Mouse (Mus musculus): ENCODE measurements at regions not wholly inside any gene's neighbourhood (a gene's known extent, or its start where the extent isn't known, plus 50 kb on each side); places are given as distances from the start of the nearest gene placed in this dataset.

DNA sequence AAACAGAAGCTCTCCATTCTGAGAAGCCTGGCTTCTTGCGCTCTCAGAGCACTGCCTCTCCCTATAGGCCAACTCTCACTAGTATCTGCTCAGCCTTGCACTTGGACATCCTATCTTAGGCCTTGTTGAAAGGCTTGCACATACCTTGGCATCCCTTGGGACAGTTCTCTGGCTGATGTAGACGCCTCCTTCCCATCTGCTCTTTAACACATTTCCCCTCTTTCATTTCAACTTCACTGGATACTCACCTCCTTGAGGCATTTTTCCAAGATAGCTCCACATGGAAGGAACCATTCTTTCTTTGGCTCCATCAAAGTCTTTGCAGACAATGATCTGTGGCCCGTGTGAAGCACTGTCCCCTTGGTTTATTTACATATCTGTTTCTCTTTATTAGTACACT is 285.0 kb downstream of the Rnf144a start:
- 77% methylated on average over 3 of the region's 3 CpGs for WGBS
- no peak for ATAC-seq (replicated peaks; ENCODE audit: low FRiP score)
- no peaks in the 10 kb centered on the region for H3K4me1 ChIP-seq

DNA sequence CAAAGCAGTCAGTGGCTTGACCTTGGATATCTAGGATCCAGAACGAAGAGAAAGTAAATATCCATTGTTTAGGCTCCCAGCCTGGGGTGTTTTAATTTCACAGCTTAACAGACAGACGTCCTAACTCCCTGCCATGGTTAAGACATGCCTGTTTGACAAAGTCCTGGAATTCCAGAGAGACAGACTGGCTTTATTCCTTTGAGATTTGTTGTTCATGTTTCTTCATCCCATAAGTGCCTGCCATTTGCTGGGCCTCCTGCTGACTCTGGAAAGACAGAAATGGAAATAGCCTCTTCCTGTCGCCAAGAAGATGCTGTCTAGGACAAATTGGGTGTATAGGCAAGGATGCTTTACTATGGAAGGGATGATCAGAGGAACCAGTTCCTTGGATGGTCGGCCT is 285.5 kb downstream of the Rnf144a start:
- no peaks in the 10 kb centered on the region for H3K36me3 ChIP-seq
- H3K4me3 ChIP-seq (replicated peaks) = no peak overlapping the region
- no peaks in the 10 kb centered on the region for H3K27me3 ChIP-seq
- no peak for ATAC-seq (replicated peaks; ENCODE audit: low FRiP score)
- H3K9me3 ChIP-seq (replicated peaks) = no peaks in the 10 kb centered on the region
- H3K9ac ChIP-seq = no peak overlapping the region
- no peak overlapping the region for H3K4me2 ChIP-seq
- no peaks in the 10 kb centered on the region for H3K4me1 ChIP-seq
- no peak overlapping the region for H3K27ac ChIP-seq
- WGBS = 56% methylated on average over 4 of the region's 4 CpGs

More for the DNA sequence above, 285.0 kb downstream of the Rnf144a start:
- Histone ChIP-seq H3K9ac (no peak overlapping the region), H3K27ac (no peak overlapping the region), H3K27me3 (no peaks in the 10 kb centered on the region), H3K4me2 (no peak overlapping the region), H3K9me3 (replicated peaks) (no peaks in the 10 kb centered on the region), H3K4me3 (replicated peaks) (no peak overlapping the region), H3K36me3 (no peaks in the 10 kb centered on the region)

DNA sequence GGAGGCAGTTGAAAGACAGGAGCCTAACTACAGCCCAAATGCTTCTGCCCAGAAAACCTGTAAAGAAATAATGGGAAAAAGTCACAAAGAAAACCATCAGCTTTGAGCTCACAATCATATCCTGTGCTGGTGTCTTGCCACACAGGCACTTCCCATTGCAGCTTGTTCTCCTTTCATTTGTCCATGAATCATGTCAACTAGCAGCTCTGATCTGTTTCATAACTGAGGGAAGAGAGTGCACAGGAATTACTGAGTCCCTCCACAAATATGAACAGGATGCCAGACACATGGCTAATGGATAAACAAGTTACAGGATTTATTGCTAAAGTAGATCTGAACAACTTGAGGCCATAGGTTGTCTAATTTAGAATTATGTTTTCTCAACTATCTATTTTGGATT is 286.2 kb downstream of the Rnf144a start:
- Histone ChIP-seq H3K9me3 (replicated peaks) (no peaks in the 10 kb centered on the region), H3K4me2 (no peak overlapping the region), H3K9ac (no peak overlapping the region), H3K4me1 (no peaks in the 10 kb centered on the region), H3K36me3 (no peaks in the 10 kb centered on the region), H3K27ac (no peak overlapping the region), H3K27me3 (no peaks in the 10 kb centered on the region), H3K4me3 (replicated peaks) (no peak overlapping the region)
- no peak for ATAC-seq (replicated peaks; ENCODE audit: low FRiP score)

DNA sequence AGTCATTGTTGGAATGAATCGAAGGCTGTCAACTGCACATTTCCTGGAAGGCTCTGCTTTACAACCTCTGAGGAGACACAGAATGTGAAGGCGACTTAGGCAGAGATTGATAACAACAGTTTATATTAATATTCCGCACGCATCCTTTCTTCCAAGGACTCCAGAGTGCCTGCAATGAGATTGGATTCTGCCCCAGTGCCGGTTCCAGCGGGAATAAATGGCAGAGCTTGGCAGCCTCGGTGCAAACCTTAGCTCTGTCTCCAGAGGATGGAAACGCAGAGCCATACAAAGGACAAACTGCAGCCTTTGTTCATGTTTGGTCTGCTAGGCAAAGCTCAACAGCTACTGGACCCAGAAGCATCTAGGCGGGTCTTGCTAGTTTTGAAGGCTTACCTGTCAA is 288.8 kb downstream of the Rnf144a start:
- Histone ChIP-seq H3K9ac (no peak overlapping the region), H3K27me3 (no peaks in the 10 kb centered on the region), H3K36me3 (no peaks in the 10 kb centered on the region), H3K4me2 (no peak overlapping the region), H3K9me3 (replicated peaks) (no peaks in the 10 kb centered on the region), H3K4me3 (replicated peaks) (no peak overlapping the region), H3K27ac (no peak overlapping the region), H3K4me1 (no peaks in the 10 kb centered on the region)
- WGBS = 90% methylated on average over 9 of the region's 9 CpGs
- no peak for ATAC-seq (replicated peaks; ENCODE audit: low FRiP score)

GRCm38 (mm10) chr12:26124211-26124610 is 290.8 kb downstream of the Rnf144a start:
- H3K27ac ChIP-seq = no peak overlapping the region
- 88% methylated on average over 2 of the region's 2 CpGs for WGBS

GRCm38 (mm10) chr12:26115339-26115912 is 299.6 kb downstream of the Rnf144a start:
- no peak overlapping the region for H3K9ac ChIP-seq
- H3K9me3 ChIP-seq (replicated peaks) = no peaks in the 10 kb centered on the region
- H3K36me3 ChIP-seq = no peaks in the 10 kb centered on the region
- ATAC-seq (replicated peaks; ENCODE audit: low FRiP score) = no peak
- no peak overlapping the region for H3K4me3 ChIP-seq (replicated peaks)
- no peaks in the 10 kb centered on the region for H3K27me3 ChIP-seq
- no peak overlapping the region for H3K27ac ChIP-seq
- no peak overlapping the region for H3K4me2 ChIP-seq
- H3K4me1 ChIP-seq = no peaks in the 10 kb centered on the region
- WGBS = 74% methylated on average over 9 of the region's 9 CpGs

More at GRCm38 (mm10) chr12:26124211-26124610, 290.8 kb downstream of the Rnf144a start:
- ATAC-seq (replicated peaks; ENCODE audit: low FRiP score) = no peak
- Histone ChIP-seq H3K4me1 (no peaks in the 10 kb centered on the region), H3K4me2 (no peak overlapping the region), H3K27me3 (no peaks in the 10 kb centered on the region), H3K9ac (no peak overlapping the region), H3K4me3 (replicated peaks) (no peak overlapping the region), H3K9me3 (replicated peaks) (no peaks in the 10 kb centered on the region), H3K36me3 (no peaks in the 10 kb centered on the region)

DNA sequence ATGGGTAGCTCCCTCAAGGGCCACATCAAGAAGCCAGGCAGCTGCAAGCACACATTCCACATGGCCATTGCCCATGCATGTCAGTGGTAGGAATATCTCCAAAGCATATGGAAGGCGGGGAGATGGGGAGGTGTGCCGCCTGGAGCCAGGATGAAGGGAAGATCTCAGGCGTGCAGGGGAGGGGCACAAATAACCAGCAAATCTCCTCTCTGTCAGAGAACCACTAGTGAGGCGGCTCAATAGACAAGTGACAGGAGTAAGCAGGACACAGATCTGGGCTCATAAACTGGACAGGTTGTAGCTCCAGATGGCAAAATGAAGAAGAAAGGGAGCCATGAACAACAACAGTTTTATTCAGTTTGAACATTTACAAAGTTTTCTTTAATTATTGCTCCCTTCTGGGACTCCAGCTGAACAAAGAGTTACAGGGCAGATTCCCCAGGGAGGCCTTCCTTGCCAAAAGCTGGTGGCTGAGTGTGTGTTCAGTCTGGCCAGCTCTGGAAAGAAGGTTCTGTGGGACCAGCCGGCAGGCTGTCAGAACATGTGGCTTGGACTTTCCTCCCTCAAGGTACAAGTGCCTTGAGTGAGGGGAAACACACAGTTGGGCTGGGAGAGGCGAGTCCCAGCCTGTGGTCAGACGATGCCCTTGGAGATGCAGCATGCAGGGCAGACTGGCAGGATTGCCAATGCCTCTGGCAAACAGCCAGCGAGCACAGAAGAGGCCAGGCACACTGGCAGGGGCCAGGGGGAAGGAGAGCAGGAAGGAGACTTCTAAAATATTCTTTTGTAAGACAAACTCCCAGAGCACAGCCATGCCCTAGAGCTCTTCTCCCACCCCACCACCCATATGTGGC is 302.7 kb downstream of the Rnf144a start:
- no peak for ATAC-seq (replicated peaks; ENCODE audit: low FRiP score)

GRCm38 (mm10) chr12:26109866-26110265 is 305.2 kb downstream of the Rnf144a start:
- H3K4me2 ChIP-seq = no peak overlapping the region

More for the DNA sequence above, 302.7 kb downstream of the Rnf144a start:
- Histone ChIP-seq H3K9ac (no peak overlapping the region), H3K4me1 (no peaks in the 10 kb centered on the region), H3K36me3 (no peaks in the 10 kb centered on the region), H3K9me3 (replicated peaks) (no peaks in the 10 kb centered on the region), H3K27me3 (no peaks in the 10 kb centered on the region), H3K27ac (no peak overlapping the region), H3K4me2 (no peak overlapping the region), H3K4me3 (replicated peaks) (no peak overlapping the region)
- 81% methylated on average over 8 of the region's 8 CpGs for whole genome bisulfite sequencing

GRCm38 (mm10) chr12:26104372-26104771 is 310.7 kb downstream of the Rnf144a start:
- no peak overlapping the region for H3K9ac ChIP-seq

More at GRCm38 (mm10) chr12:26109866-26110265, 305.2 kb downstream of the Rnf144a start:
- no peaks in the 10 kb centered on the region for H3K4me1 ChIP-seq
- no peak for ATAC-seq (replicated peaks; ENCODE audit: low FRiP score)
- WGBS = 86% methylated on average over 6 of the region's 6 CpGs
- no peaks in the 10 kb centered on the region for H3K9me3 ChIP-seq (replicated peaks)
- H3K9ac ChIP-seq = no peak overlapping the region
- no peaks in the 10 kb centered on the region for H3K36me3 ChIP-seq
- no peak overlapping the region for H3K27ac ChIP-seq
- H3K27me3 ChIP-seq = no peaks in the 10 kb centered on the region
- no peak overlapping the region for H3K4me3 ChIP-seq (replicated peaks)

DNA sequence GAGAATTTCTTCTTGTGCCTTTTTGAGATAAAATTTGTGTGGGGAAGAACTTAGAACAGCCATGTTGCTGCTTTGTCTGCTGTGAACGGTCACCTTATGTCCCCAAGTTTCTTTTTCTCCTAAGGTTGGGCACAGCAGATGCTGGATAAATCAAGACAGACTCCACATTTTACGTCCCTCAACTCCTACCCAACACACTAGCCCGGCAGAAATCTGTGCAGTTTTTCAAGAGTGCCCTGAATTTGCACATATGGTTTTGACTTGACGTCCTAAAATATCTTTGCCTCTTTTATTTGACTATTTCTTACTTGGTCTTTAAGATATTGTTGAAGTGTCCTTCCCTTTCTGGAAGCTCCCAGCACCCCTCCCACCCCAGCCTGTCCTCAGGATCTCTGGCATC is 312.7 kb downstream of the Rnf144a start:
- Histone ChIP-seq H3K9me3 (replicated peaks) (no peaks in the 10 kb centered on the region), H3K4me1 (no peaks in the 10 kb centered on the region), H3K27me3 (no peaks in the 10 kb centered on the region), H3K27ac (no peak overlapping the region), H3K9ac (no peak overlapping the region), H3K4me2 (no peak overlapping the region), H3K36me3 (no peaks in the 10 kb centered on the region), H3K4me3 (replicated peaks) (no peak overlapping the region)
- 86% methylated on average over 4 of the region's 4 CpGs for WGBS
- ATAC-seq (replicated peaks; ENCODE audit: low FRiP score) = no peak

More at GRCm38 (mm10) chr12:26104372-26104771, 310.7 kb downstream of the Rnf144a start:
- Histone ChIP-seq H3K4me1 (no peaks in the 10 kb centered on the region), H3K9me3 (replicated peaks) (no peaks in the 10 kb centered on the region), H3K4me2 (no peak overlapping the region), H3K27me3 (no peaks in the 10 kb centered on the region), H3K27ac (no peak overlapping the region), H3K36me3 (no peaks in the 10 kb centered on the region), H3K4me3 (replicated peaks) (no peak overlapping the region)
- 90% methylated on average over 3 of the region's 3 CpGs for WGBS
- ATAC-seq (replicated peaks; ENCODE audit: low FRiP score) = no peak

DNA sequence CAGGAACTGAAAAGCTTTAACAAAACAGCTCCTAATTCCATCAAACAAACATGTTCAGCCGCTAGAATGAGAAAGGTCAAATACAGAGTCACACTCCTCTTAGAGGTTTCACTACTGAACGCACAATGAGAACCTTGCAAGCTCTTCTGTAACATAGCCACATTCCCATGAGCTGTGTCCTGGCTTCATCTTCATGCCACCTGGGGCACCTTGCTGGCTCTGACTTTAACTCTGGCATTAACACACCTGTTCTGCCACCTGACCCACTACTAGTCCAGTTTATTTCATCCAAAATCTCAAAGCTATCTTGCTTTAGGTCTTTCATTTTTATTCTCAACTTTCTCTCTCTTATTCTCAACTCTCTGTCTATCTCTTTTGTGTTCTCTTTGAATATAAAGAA is 314.9 kb downstream of the Rnf144a start:
- Histone ChIP-seq H3K9me3 (replicated peaks) (no peaks in the 10 kb centered on the region), H3K27me3 (no peaks in the 10 kb centered on the region), H3K9ac (no peak overlapping the region), H3K36me3 (no peaks in the 10 kb centered on the region), H3K4me2 (no peak overlapping the region), H3K27ac (no peak overlapping the region), H3K4me1 (no peaks in the 10 kb centered on the region), H3K4me3 (replicated peaks) (no peak overlapping the region)
- no peak for ATAC-seq (replicated peaks; ENCODE audit: low FRiP score)
- WGBS = 62% methylated on average over 2 of the region's 2 CpGs

- H3K4me3 ChIP-seq (replicated peaks) = no peak overlapping the region
- H3K4me1 ChIP-seq = no peaks in the 10 kb centered on the region
- no peak for ATAC-seq (replicated peaks; ENCODE audit: low FRiP score)
- no peaks in the 10 kb centered on the region for H3K27me3 ChIP-seq
- H3K27ac ChIP-seq = no peak overlapping the region
- WGBS = 88% methylated on average over 5 of the region's 5 CpGs
- no peaks in the 10 kb centered on the region for H3K36me3 ChIP-seq
- no peak overlapping the region for H3K4me2 ChIP-seq
- H3K9me3 ChIP-seq (replicated peaks) = no peaks in the 10 kb centered on the region
- no peak overlapping the region for H3K9ac ChIP-seq
These were observed 315.9 kb downstream of the Rnf144a start for GRCm38 (mm10) chr12:26099176-26099575.
